Mouse (Mus musculus) midbrain, embryonic 11.5 days (tissue): Measurements from ENCODE around the gene Plcd4. TPM values are rescaled to one million over a fixed set of nuclear protein-coding genes. Genes with fewer than 3 reads are reported as not detected.
"Not testable (repeated sequence)": the region's sequence is repeated elsewhere in the genome, so short reads cannot be mapped to it uniquely, and the experiment has no call there.

Experiments used
- ATAC-seq: fragments of 200-750 bp; cut with Nextera tagmentation; 2 replicates; pipeline ENCODE4 v1.8.0; 2017; ENCODE audit warnings: moderate TSS enrichment, moderate library complexity; ENCODE audit not compliant: low FRiP score
- DNase-seq: peaks from one replicate; pipeline ENCODE4 v3.0.0; 2015; ENCODE audit warnings: low spot score; ENCODE audit errors: missing footprints
- H3K27ac ChIP-seq: fragments of 300-500 bp; sonication (generic); 2 replicates; pipeline ENCODE4 v1.5.1; 2014; ENCODE audit warnings: low read depth, low read length
- H3K27me3 ChIP-seq: fragments of 300-500 bp; sonication (generic); 2 replicates; pipeline ENCODE4 v1.6.1; 2014; ENCODE audit warnings: mild to moderate bottlenecking, low read length, moderate library complexity, mixed read lengths; ENCODE audit not compliant: control insufficient read depth, insufficient read depth
- H3K36me3 ChIP-seq: fragments of 300-500 bp; sonication (generic); 2 replicates; pipeline ENCODE4 v1.6.1; 2014; ENCODE audit warnings: mild to moderate bottlenecking, low read length, moderate library complexity, mixed read lengths; ENCODE audit not compliant: control insufficient read depth, insufficient read depth
- H3K4me1 ChIP-seq: fragments of 300-500 bp; sonication (generic); 2 replicates; pipeline ENCODE4 v1.6.1; 2014; ENCODE audit warnings: low read length; ENCODE audit not compliant: control insufficient read depth, insufficient read depth
- H3K4me2 ChIP-seq: fragments of 300-500 bp; sonication (generic); 2 replicates; pipeline ENCODE4 v1.6.1; 2014; ENCODE audit warnings: mild to moderate bottlenecking, moderate library complexity
- H3K4me3 ChIP-seq: fragments of 300-500 bp; sonication (generic); 2 replicates; pipeline ENCODE4 v1.5.1; 2014; ENCODE audit warnings: low read depth, low read length
- H3K9ac ChIP-seq: fragments of 300-500 bp; sonication (generic); 2 replicates; pipeline ENCODE4 v1.6.1; 2014; ENCODE audit warnings: low read length
- H3K9me3 ChIP-seq: fragments of 300-500 bp; sonication (generic); 2 replicates; pipeline ENCODE4 v1.6.1; 2016; ENCODE audit warnings: low read length; ENCODE audit not compliant: control insufficient read depth
- WGBS: fragments of 180-500 bp; shearing (Covaris S2); extraction: QIAGEN DNeasy Blood & Tissue Kit; methylation state at CpG from one replicate; pipeline ENCODE4 v1.1.7; 2014; 5-methylcytosine and 5-hydroxymethylcytosine counted together
- polyA plus RNA-seq: library from polyadenylated mRNA; unstranded; fragments of >200 nt; fragmentation: Nextera tagmentation; extraction: Ambion mirVana; gene quantifications from 2 replicates; pipeline ENCODE4 v1.2.1, GENCODE M21; 2014

Plcd4 gene
- 1.2 and 1.4 TPM in 2 replicates for polyA plus RNA-seq

DNA sequence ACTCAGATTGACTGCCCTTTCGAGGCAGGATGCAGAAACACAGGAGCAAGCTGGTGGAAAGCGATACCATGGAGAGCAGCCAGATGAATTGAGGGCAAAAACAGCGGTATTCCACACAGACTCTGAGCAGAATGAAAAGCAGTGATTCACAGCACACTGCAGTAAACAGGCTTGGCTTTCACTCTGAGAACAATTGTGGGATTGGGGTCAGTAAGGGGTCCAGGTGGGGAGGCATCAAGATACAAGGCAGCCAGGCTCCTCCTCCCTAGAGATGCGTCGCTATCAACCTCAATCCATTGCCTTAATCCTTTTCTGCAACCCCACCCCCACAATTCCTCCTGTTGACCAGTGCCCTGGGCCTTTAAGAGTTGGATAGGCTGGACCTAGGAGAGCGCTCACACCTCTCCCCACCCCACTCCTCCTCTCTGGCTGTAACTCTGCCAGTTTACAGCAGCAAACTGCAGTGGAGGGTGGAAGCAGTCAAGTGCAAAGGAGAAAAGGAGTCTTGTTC lies at the start of gene Plcd4:
Plcd4 (plus strand) TSS at position 438 of the 511 bp plus-strand sequence.
- Histone ChIP-seq H3K4me2 (peak within 1 kb of the TSS; percentile 18; the same call in 1 of the 2 replicates), H3K27ac (no peak within 1 kb of the TSS), H3K4me3 (no peak within 1 kb of the TSS), H3K9ac (peak within 1 kb of the TSS; percentile 25), H3K36me3 (no peaks in the 10 kb centered on the region), H3K4me1 (peaks cover 7% of the 10 kb centered on the region; the same call in 1 of the 2 replicates), H3K9me3 (no peaks in the 10 kb centered on the region), H3K27me3 (no peaks in the 10 kb centered on the region)
- DNase-seq = peak; percentile 88
- ATAC-seq = no peak
- WGBS = 4% methylated on average over 6 of the region's 6 CpGs

DNA sequence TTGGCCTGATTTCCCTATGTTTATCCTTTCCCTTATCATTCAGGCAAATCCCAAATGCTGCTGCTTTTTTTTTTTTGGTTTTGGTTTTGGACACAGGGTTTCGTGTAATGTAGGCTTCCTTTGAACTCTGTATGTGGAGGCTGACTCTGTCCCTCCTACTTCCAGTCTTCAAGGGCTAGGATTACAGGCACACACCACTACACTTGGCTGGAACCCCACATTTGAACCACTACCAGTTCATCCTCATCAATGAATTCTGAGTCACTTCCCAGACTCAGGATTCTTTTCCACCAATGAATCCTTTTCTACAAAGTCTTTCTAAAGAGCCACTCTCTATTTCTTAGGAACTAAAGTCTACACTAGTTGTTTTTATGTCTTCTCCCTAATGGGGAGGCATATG lies 41.6 kb upstream of the Plcd4 start:
- H3K4me3 ChIP-seq = no peak overlapping the region
- no peak overlapping the region for H3K9ac ChIP-seq
- no peaks in the 10 kb centered on the region for H3K27me3 ChIP-seq
- DNase-seq (no peak), ATAC-seq (no peak)
- no peak overlapping the region for H3K4me2 ChIP-seq
- WGBS = 77% methylated on average over 1 of the region's 1 CpGs
- H3K36me3 ChIP-seq = no peaks in the 10 kb centered on the region
- H3K4me1 ChIP-seq = peaks cover 8% of the 10 kb centered on the region
- no peak overlapping the region for H3K27ac ChIP-seq
- H3K9me3 ChIP-seq = no peaks in the 10 kb centered on the region

- peaks cover 12% of the 10 kb centered on the region for H3K4me1 ChIP-seq
- peak overlapping the region; percentile 74 for H3K9ac ChIP-seq
- peak overlapping the region; percentile 89 for H3K4me2 ChIP-seq
- H3K9me3 ChIP-seq = no peaks in the 10 kb centered on the region
- peak overlapping the region; percentile 40; the same call in 1 of the 2 replicates for H3K27ac ChIP-seq
- H3K36me3 ChIP-seq = no peaks in the 10 kb centered on the region
- H3K27me3 ChIP-seq = no peaks in the 10 kb centered on the region
- DNase-seq (no peak), ATAC-seq (no peak)
- H3K4me3 ChIP-seq = peak overlapping the region; percentile 82
- WGBS = under 1% methylated on average over 22 of the region's 22 CpGs
These were observed 37.3 kb upstream of the Plcd4 start for GRCm38 (mm10) chr1:74505393-74505720.

GRCm38 (mm10) chr1:74505721-74506464 lies 36.8 kb upstream of the Plcd4 start, which contains the start of gene Cnot9:
Gene Cnot9 (plus strand): TSS chr1:74506058.
- ATAC-seq (peak; percentile 99), DNase-seq (peak; percentile 100)
- Histone ChIP-seq H3K27me3 (no peaks in the 10 kb centered on the region), H3K4me2 (peak within 1 kb of the TSS; percentile 89), H3K9me3 (no peaks in the 10 kb centered on the region), H3K4me3 (peak within 1 kb of the TSS; percentile 82), H3K36me3 (no peaks in the 10 kb centered on the region), H3K9ac (peak within 1 kb of the TSS; percentile 92), H3K4me1 (peaks cover 12% of the 10 kb centered on the region), H3K27ac (peak within 1 kb of the TSS; percentile 95)
- WGBS = under 1% methylated on average over 55 of the region's 64 CpGs

DNA sequence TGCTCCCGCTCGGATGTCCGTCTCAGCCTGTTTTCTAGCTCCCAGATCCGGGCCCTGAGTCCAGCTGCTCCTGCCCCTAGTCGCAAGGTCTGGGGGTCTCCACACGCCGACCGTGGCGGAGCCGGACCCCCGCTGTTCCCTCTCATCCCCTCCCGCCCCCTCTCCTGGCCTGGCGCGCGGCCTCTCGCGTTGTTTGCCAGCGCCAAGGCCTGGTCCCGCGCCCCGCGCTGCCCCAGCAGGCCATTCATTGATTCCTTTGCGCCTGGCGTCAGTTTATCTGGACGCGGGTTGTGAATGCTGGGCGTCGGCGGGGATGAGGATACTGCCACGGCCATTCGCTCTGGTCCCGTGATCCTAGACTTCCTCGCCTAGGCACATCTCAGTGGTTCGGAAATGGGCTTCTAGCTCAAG lies 36.2 kb upstream of the Plcd4 start:
- no peaks in the 10 kb centered on the region for H3K9me3 ChIP-seq
- peaks cover 12% of the 10 kb centered on the region for H3K4me1 ChIP-seq
- H3K9ac ChIP-seq = peak overlapping the region; percentile 92
- peak overlapping the region; percentile 82 for H3K4me3 ChIP-seq
- whole genome bisulfite sequencing = under 1% methylated on average over 30 of the region's 34 CpGs
- DNase-seq = peak; percentile 98
- peak; percentile 70 for ATAC-seq
- peak overlapping the region; percentile 95 for H3K27ac ChIP-seq
- H3K4me2 ChIP-seq = peak overlapping the region; percentile 89
- no peaks in the 10 kb centered on the region for H3K27me3 ChIP-seq
- no peaks in the 10 kb centered on the region for H3K36me3 ChIP-seq

GRCm38 (mm10) chr1:74507780-74508179 lies 34.9 kb upstream of the Plcd4 start:
- peaks cover 12% of the 10 kb centered on the region for H3K4me1 ChIP-seq
- H3K4me3 ChIP-seq = peak overlapping the region; percentile 82
- no peaks in the 10 kb centered on the region for H3K9me3 ChIP-seq
- DNase-seq (no peak), ATAC-seq (no peak)
- H3K27me3 ChIP-seq = no peaks in the 10 kb centered on the region
- H3K9ac ChIP-seq = peak overlapping the region; percentile 92; the same call in 1 of the 2 replicates
- peak overlapping the region; percentile 89 for H3K4me2 ChIP-seq
- no peaks in the 10 kb centered on the region for H3K36me3 ChIP-seq
- no peak overlapping the region for H3K27ac ChIP-seq
- 94% methylated on average over 2 of the region's 2 CpGs for WGBS

DNA sequence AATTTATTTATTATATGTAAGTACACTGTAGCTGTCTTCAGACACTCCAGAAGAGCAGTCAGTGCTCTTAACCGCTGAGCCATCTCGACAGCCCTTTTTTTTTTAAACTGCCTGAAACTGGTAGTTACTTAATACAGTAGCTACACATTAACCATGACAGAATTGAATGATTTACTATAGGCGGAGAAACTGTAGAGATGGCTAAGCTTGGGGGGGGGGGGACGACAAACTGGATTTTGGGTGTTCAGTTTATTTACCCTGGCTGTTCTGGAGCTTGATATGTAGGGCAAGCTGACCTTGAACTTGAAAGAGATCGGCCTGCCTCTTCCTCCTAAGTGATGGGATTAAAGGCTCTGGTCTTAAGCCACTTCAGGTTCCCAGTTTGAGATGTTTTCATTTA lies 31.4 kb upstream of the Plcd4 start:
- Histone ChIP-seq H3K36me3 (no peaks in the 10 kb centered on the region), H3K4me3 (no peak overlapping the region), H3K27me3 (no peaks in the 10 kb centered on the region), H3K4me1 (peaks cover 4% of the 10 kb centered on the region; the same call in 1 of the 2 replicates), H3K9me3 (no peaks in the 10 kb centered on the region), H3K4me2 (no peak overlapping the region), H3K9ac (no peak overlapping the region), H3K27ac (no peak overlapping the region)
- WGBS = 97% methylated on average over 5 of the region's 5 CpGs
- DNase-seq = no peak
- ATAC-seq = no peak

GRCm38 (mm10) chr1:74512999-74513398 lies 29.7 kb upstream of the Plcd4 start:
- H3K9me3 ChIP-seq, H3K36me3 ChIP-seq, H3K4me2 ChIP-seq, ATAC-seq, H3K4me1 ChIP-seq, DNase-seq, H3K27ac ChIP-seq, H3K27me3 ChIP-seq, H3K4me3 ChIP-seq, H3K9ac ChIP-seq: not testable (repeated sequence)
- 95% methylated on average over 1 of the region's 1 CpGs for WGBS

- Histone ChIP-seq H3K9me3 (no peaks in the 10 kb centered on the region), H3K27ac (no peak overlapping the region), H3K4me3 (no peak overlapping the region), H3K9ac (no peak overlapping the region), H3K27me3 (no peaks in the 10 kb centered on the region), H3K36me3 (peaks cover 13% of the 10 kb centered on the region), H3K4me2 (no peak overlapping the region), H3K4me1 (no peaks in the 10 kb centered on the region)
- DNase-seq (no peak), ATAC-seq (no peak)
These were observed 22.8 kb upstream of the Plcd4 start for GRCm38 (mm10) chr1:74519875-74520274.
